Mouse (Mus musculus) stomach, postnatal 0 days (tissue): ENCODE results near the gene Tha1.

ENCODE experiments used
- CTCF ChIP-seq: IDR thresholded peaks from 2 replicates; pipeline ENCODE4 v1.5.1; 2016; ENCODE audit warnings: antibody characterized with exemption, low read depth, mild to moderate bottlenecking, moderate library complexity
- EP300 ChIP-seq: optimal IDR thresholded peaks from 2 replicates; pipeline ENCODE3; 2016; ENCODE audit warnings: antibody characterized with exemption

DNA sequence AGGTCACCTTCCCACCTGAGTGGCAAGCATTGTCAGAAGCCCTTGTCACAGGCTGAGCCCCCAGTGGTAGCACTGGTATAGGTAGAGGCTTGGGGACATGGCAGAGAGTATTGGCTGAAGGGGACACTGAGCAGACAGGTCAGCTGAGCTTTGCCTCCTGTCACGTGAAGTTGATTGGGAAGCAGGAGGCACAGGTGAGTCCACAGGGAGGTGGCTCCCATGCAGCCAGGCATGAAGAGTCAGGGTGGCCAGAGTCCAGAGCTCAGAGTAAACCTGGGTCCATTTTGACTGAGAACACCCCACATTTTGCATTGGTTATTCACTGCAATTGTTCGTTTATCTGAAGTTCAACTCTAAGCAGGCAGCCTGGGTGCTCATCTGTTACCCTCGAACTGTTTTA is 20.4 kb downstream of the Tha1 start:
- TF ChIP-seq CTCF = no peak
- no peak for TF ChIP-seq EP300
